Mouse (Mus musculus): ENCODE data around the gene Lpar3. TPM values are rescaled to one million over a fixed set of nuclear protein-coding genes. Genes with fewer than 3 reads are reported as not detected.

Lpar3 gene
- polyA plus RNA-seq, 1 experiment from 2014 or later, result 1.1 TPM

- Histone ChIP-seq H3K36me3 (no peaks in the 10 kb centered on the region), H3K27ac (no peak overlapping the region), H3K4me3 (no peak overlapping the region), H3K9me3 (replicated peaks) (no peaks in the 10 kb centered on the region), H3K4me1 (no peaks in the 10 kb centered on the region), H3K27me3 (no peaks in the 10 kb centered on the region), H3K4me2 (replicated peaks) (no peak overlapping the region), H3K9ac (no peak overlapping the region)
- WGBS, result 87% methylated on average over 8 of the region's 8 CpGs
- ATAC-seq (ENCODE audit: low FRiP score), result no peak
Measured at GRCm38 (mm10) chr3:146246557-146246956, 25.8 kb downstream of the Lpar3 start.

- ATAC-seq (ENCODE audit: low FRiP score), result no peak
- Histone ChIP-seq H3K9me3 (replicated peaks) (no peaks in the 10 kb centered on the region), H3K4me2 (replicated peaks) (no peak overlapping the region), H3K27me3 (no peaks in the 10 kb centered on the region), H3K36me3 (no peaks in the 10 kb centered on the region), H3K4me1 (no peaks in the 10 kb centered on the region), H3K27ac (no peak overlapping the region), H3K9ac (no peak overlapping the region), H3K4me3 (no peak overlapping the region)
- 89% methylated on average over 2 of the region's 2 CpGs for WGBS
Measured at GRCm38 (mm10) chr3:146246992-146247391, 26.2 kb downstream of the Lpar3 start.

- no peak overlapping the region for H3K27ac ChIP-seq
- WGBS, result 78% methylated on average over 8 of the region's 8 CpGs
- H3K4me1 ChIP-seq, result no peaks in the 10 kb centered on the region
- H3K27me3 ChIP-seq, result no peaks in the 10 kb centered on the region
- no peak overlapping the region for H3K4me2 ChIP-seq (replicated peaks)
- H3K4me3 ChIP-seq, result no peak overlapping the region
- ATAC-seq (ENCODE audit: low FRiP score), result no peak
- no peaks in the 10 kb centered on the region for H3K36me3 ChIP-seq
- H3K9ac ChIP-seq, result no peak overlapping the region
- H3K9me3 ChIP-seq (replicated peaks), result no peaks in the 10 kb centered on the region
Measured at GRCm38 (mm10) chr3:146249895-146250294, 29.1 kb downstream of the Lpar3 start.

GRCm38 (mm10) chr3:146251771-146252170 lies 31.0 kb downstream of the Lpar3 start:
- 92% methylated on average over 6 of the region's 6 CpGs for WGBS
- Histone ChIP-seq H3K4me1 (no peaks in the 10 kb centered on the region), H3K4me3 (no peak overlapping the region), H3K4me2 (replicated peaks) (no peak overlapping the region), H3K9ac (no peak overlapping the region), H3K9me3 (replicated peaks) (no peaks in the 10 kb centered on the region), H3K36me3 (no peaks in the 10 kb centered on the region), H3K27ac (no peak overlapping the region), H3K27me3 (no peaks in the 10 kb centered on the region)
- no peak for ATAC-seq (ENCODE audit: low FRiP score)

GRCm38 (mm10) chr3:146253736-146254320 lies 33.1 kb downstream of the Lpar3 start:
- no peaks in the 10 kb centered on the region for H3K27me3 ChIP-seq
- no peak for ATAC-seq (ENCODE audit: low FRiP score)
- no peaks in the 10 kb centered on the region for H3K36me3 ChIP-seq
- no peaks in the 10 kb centered on the region for H3K9me3 ChIP-seq (replicated peaks)
- H3K4me2 ChIP-seq (replicated peaks), result no peak overlapping the region
- no peak overlapping the region for H3K27ac ChIP-seq
- H3K4me1 ChIP-seq, result no peaks in the 10 kb centered on the region
- 37% methylated on average over 3 of the region's 3 CpGs for WGBS
- H3K9ac ChIP-seq, result no peak overlapping the region
- no peak overlapping the region for H3K4me3 ChIP-seq

- no peak overlapping the region for H3K4me2 ChIP-seq (replicated peaks)
- H3K36me3 ChIP-seq, result no peaks in the 10 kb centered on the region
- H3K27me3 ChIP-seq, result no peaks in the 10 kb centered on the region
- WGBS, result 92% methylated on average over 5 of the region's 5 CpGs
- H3K4me1 ChIP-seq, result no peaks in the 10 kb centered on the region
- no peak overlapping the region for H3K27ac ChIP-seq
- no peak overlapping the region for H3K9ac ChIP-seq
- ATAC-seq (ENCODE audit: low FRiP score), result no peak
- H3K9me3 ChIP-seq (replicated peaks), result no peaks in the 10 kb centered on the region
- no peak overlapping the region for H3K4me3 ChIP-seq
Measured at GRCm38 (mm10) chr3:146255123-146255522, 34.4 kb downstream of the Lpar3 start.

- H3K9me3 ChIP-seq (replicated peaks), result no peaks in the 10 kb centered on the region
- ATAC-seq (ENCODE audit: low FRiP score), result no peak
- WGBS, result 74% methylated on average over 10 of the region's 10 CpGs
- no peaks in the 10 kb centered on the region for H3K4me1 ChIP-seq
- H3K9ac ChIP-seq, result no peak overlapping the region
- H3K27me3 ChIP-seq, result no peaks in the 10 kb centered on the region
- H3K4me2 ChIP-seq (replicated peaks), result no peak overlapping the region
- no peaks in the 10 kb centered on the region for H3K36me3 ChIP-seq
- H3K27ac ChIP-seq, result no peak overlapping the region
- H3K4me3 ChIP-seq, result no peak overlapping the region
Measured at GRCm38 (mm10) chr3:146257483-146258122, 36.8 kb downstream of the Lpar3 start.

- no peaks in the 10 kb centered on the region for H3K4me1 ChIP-seq
- H3K36me3 ChIP-seq, result no peaks in the 10 kb centered on the region
- WGBS, result 84% methylated on average over 9 of the region's 9 CpGs
- no peaks in the 10 kb centered on the region for H3K27me3 ChIP-seq
- no peaks in the 10 kb centered on the region for H3K9me3 ChIP-seq (replicated peaks)
- H3K9ac ChIP-seq, result no peak overlapping the region
- H3K27ac ChIP-seq, result no peak overlapping the region
- no peak for ATAC-seq (ENCODE audit: low FRiP score)
- H3K4me3 ChIP-seq, result no peak overlapping the region
- no peak overlapping the region for H3K4me2 ChIP-seq (replicated peaks)
Measured at GRCm38 (mm10) chr3:146260203-146260602, 39.4 kb downstream of the Lpar3 start.

- Histone ChIP-seq H3K4me1 (no peaks in the 10 kb centered on the region), H3K4me3 (no peak overlapping the region), H3K27me3 (no peaks in the 10 kb centered on the region), H3K9ac (no peak overlapping the region), H3K9me3 (replicated peaks) (no peaks in the 10 kb centered on the region), H3K4me2 (replicated peaks) (no peak overlapping the region), H3K36me3 (no peaks in the 10 kb centered on the region), H3K27ac (no peak overlapping the region)
- no peak for ATAC-seq (ENCODE audit: low FRiP score)
- WGBS, result 92% methylated on average over 11 of the region's 11 CpGs
Measured at GRCm38 (mm10) chr3:146260845-146261244, 40.1 kb downstream of the Lpar3 start.

GRCm38 (mm10) chr3:146262536-146262935 lies 41.8 kb downstream of the Lpar3 start:
- no peaks in the 10 kb centered on the region for H3K9me3 ChIP-seq (replicated peaks)
- no peak overlapping the region for H3K9ac ChIP-seq
- H3K4me1 ChIP-seq, result no peaks in the 10 kb centered on the region
- 68% methylated on average over 1 of the region's 1 CpGs for WGBS
- no peaks in the 10 kb centered on the region for H3K27me3 ChIP-seq
- H3K36me3 ChIP-seq, result no peaks in the 10 kb centered on the region
- ATAC-seq (ENCODE audit: low FRiP score), result no peak
- H3K27ac ChIP-seq, result no peak overlapping the region
- H3K4me3 ChIP-seq, result no peak overlapping the region
- no peak overlapping the region for H3K4me2 ChIP-seq (replicated peaks)

GRCm38 (mm10) chr3:146264146-146264545 lies 43.4 kb downstream of the Lpar3 start:
- H3K9ac ChIP-seq, result no peak overlapping the region
- H3K27ac ChIP-seq, result no peak overlapping the region
- H3K36me3 ChIP-seq, result no peaks in the 10 kb centered on the region
- no peak overlapping the region for H3K4me2 ChIP-seq (replicated peaks)
- no peak for ATAC-seq (ENCODE audit: low FRiP score)
- H3K4me1 ChIP-seq, result 0 out of 2 replicates have a peak, but pooled peaks cover 3% of the 10 kb centered on the region
- H3K9me3 ChIP-seq (replicated peaks), result no peaks in the 10 kb centered on the region
- H3K27me3 ChIP-seq, result no peaks in the 10 kb centered on the region
- H3K4me3 ChIP-seq, result no peak overlapping the region
- WGBS, result 88% methylated on average over 10 of the region's 10 CpGs

GRCm38 (mm10) chr3:146265545-146266130 lies 44.9 kb downstream of the Lpar3 start:
- Histone ChIP-seq H3K4me2 (replicated peaks) (no peak overlapping the region), H3K4me3 (no peak overlapping the region), H3K9ac (no peak overlapping the region), H3K36me3 (no peaks in the 10 kb centered on the region), H3K9me3 (replicated peaks) (no peaks in the 10 kb centered on the region), H3K27me3 (no peaks in the 10 kb centered on the region), H3K27ac (no peak overlapping the region), H3K4me1 (0 out of 2 replicates have a peak, but pooled peaks cover 3% of the 10 kb centered on the region)
- ATAC-seq (ENCODE audit: low FRiP score), result no peak
- WGBS, result 84% methylated on average over 12 of the region's 12 CpGs

All from hindbrain, embryonic 12.5 days (tissue).